Mouse (Mus musculus) ovary, postnatal 10 days (tissue): ENCODE results near the gene Aimp2.

Source experiments
- DNase-seq: peaks from one replicate; pipeline ENCODE4 v3.0.0; 2022; ENCODE audit warnings: low spot score

Gene Aimp2

DNA sequence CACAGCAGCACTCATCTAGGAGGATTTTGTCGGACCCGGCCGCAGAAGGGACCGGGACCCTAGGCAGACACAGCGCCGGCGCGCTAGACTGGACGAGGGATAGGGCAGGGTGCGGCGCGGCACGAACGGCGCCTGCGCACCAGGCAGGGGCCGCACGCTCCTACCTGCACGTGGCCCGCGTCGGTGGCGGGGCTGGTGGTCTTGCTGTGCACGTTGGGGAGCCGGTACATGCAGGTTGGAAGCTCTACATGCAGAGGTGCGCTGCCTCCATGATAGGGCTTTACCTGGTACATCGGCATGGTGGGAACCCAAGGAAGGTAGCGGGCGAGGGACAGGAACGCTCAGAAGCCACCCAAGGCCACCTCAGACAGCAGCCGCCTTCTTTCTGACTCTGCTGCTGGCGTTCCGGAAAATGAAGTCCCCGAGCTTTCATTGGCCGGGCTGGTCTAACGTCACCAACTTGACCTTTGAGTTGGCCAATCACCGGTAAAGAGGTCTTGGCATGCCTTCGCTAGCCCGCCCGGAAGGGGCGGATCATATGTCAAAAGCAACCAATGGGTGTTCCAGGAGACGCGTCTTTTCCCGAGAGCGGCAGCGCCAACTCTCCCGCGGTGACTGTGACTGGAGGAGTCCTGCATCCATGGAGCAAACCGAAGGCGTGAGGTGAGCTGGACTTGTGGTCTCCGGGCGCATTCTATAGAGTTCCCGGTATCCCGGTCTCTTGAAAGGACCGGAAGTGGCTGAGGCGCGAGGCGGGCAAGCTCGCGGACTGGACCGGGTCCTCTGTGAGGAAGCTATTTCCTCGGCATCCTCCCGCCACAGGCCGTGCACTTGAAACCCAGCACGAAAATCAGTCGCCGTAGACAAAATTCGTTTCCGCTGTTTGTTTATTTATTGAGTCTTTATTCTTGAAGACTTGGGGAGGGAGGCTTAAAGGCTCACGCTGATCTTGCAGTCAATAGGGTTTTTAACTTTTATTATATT is at the start of gene Aimp2, which contains the start of gene Pms2:
TSS of gene Aimp2 (minus strand) at position 431 of the 984 bp plus-strand sequence.
TSS of gene Pms2 (plus strand) at position 548 of the 984 bp plus-strand sequence.
- peak; percentile 86 for DNase-seq

DNA sequence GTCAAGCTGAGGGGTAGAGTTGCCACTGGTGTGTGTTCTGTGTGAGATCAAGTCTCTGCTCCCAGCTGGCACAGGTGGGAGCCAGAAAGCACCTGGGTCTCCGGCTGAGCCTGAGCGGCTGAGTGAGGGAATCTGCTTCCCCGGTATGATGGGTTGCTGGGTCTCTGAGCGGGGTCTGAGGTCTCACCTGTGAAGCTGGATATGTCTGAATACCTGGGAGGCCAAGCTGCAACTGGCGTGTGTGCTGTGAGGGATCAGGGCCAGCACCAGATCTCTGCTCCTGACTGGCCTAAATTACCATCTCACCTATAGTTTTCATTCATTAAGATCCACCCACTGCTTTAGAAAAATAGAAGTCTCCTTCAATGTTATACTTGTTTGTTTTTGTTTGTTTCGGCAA is 47.5 kb upstream of the Aimp2 start:
- DNase-seq = no peak

DNA sequence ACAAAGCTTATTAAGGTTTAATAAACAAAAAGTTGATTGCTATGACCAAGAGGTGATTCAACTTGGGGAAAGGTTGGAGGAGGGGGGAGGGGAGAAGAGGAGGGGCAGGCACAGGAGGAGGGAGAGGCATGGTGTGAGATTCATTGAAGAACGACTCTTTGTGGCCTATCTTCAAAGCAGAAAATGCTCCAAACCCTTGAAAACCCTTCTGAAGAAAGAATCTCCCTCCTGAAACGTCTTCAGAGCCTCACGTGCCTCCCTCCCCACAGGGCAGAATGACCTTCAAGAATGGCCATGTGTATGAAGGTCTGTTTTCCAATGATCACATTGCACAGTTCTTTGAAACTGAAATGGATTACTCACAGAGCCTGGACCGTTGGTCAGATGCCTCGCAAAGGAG is 40.4 kb upstream of the Aimp2 start:
- DNase-seq = no peak

DNA sequence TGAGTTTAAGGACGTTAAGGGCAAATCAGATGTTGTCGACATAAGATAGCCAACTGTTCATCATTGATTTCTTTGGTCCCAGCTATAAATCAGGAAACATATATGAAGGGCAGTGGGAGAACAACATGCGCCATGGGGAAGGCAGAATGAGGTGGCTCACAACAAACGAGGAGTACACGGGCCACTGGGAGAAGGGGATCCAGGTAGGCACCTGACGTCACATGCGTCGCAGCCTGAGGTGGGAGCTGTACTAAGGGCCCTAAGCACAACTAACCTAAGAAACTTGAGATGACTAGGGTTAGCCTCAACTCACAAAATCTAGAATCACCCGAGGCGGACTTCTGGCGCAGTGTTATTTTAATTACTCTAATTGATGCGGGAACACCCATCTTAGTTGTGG is 38.7 kb upstream of the Aimp2 start:
- no peak for DNase-seq

DNA sequence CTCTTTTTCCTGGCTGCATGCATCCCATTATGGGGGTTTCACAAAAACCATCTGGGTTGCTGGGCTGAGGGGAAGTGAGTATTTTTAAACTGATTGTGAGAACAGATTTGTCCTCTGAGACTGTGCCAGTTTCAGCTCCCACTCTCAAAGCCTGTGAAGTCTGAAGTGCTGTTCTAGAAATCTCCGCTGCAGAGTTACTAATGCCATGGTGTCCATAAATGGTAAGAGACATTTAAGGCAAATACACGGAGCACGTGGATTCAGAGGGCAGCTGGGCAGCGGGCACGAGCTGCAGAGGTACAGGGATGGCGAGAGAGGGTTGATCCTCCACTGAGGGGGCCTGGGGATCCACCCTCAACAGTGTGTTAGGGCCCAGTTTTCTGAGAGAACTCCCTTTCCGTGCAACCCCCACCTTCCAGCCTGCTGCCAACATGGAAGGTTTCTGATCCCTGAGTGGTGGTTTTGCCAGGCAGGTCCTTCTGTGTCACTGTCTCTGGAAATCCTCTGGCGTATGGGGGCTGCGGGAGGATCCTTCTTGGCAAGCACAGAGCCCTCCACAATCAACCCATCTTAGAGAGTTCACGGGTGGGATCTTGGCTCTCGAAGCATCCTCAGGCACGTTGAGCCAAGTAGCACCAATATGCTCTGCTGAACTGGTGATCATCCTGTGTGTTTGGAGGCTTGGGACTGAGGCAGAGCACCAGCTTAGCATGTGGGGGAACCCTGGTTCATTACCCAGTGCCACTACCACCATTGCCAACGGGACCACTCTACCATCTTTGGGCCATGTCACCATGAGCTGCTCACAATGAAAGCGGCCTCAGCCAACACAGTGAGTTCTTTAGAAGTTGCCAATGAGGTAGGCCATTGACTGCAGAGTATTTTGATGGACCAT is 33.8 kb upstream of the Aimp2 start:
- no peak for DNase-seq

DNA sequence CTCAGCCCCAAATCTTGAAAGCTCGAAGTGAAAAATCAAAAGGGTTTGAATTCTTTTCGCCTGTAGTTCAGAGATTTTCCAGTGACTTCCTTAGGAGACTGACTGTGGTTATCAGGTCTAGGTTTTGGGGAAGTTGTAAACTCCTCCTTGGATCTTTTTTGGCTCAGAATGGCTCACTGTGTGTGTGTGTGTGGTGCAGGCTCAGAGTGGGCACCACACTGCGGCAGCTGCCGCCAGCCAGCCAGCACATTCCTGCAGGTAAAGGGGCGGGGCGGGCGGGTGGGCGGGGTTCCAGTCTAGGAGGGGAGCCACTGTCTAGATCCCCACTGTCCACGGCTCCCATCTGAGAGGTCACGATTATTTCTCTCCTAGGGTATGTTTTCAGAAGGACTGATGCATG is 31.9 kb upstream of the Aimp2 start:
- no peak for DNase-seq

DNA sequence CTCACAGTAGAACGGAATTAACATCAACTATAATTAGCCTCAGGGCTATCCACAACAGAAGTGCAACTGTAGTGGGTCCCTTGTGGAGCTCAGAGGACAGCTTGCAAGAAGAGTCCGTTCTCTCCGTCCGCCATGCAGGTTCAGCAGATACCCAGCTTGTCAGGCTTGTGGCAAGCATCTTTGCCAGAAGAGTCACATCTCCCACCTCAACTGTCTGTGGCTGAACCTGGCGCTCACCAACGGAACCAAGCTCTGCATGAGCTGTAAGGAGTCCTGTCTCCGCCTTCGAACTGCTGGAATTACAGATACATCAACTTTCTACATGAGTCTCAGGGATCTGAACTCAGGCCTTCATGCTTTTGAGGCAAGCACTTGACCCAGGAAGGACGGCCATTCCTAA is 26.5 kb upstream of the Aimp2 start:
- no peak for DNase-seq

DNA sequence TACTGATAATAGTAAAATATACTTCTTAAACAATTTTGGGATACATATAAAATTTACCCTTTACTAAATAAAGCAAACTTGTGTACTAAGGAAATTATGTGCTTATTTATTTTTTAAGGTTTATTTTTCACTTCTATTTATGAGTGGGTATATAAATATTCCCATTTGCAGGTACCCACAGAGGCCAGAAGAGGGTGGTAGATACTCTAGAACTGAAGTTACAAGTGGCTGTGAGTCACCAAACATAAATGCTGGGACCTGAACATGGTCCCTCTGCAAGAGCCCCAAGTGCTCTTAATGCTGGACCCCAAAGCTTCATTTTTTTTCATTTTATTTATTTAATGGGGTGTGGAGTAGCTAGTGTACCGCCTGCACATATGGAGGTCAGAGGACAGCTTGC is 24.2 kb upstream of the Aimp2 start:
- no peak for DNase-seq

DNA sequence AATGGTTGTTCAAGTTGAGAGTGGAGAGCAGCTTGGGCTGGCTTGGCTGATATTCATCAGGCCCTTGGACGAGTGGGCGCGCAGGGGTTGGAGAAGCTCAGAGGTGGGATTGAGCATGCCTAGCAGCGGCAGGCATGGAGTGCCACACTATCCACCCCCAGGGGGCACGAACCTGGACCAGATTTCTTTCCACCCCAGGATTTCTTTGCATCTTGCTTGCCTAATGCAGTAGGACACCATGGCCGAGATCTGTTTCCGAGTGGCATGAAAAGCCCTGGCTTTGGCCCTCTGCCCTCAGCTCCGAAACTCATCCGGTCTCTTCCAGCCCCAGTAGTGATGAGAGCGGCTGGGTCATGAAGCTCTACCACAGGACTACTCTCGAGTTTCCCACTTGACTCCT is 23.8 kb upstream of the Aimp2 start:
- no peak for DNase-seq

DNA sequence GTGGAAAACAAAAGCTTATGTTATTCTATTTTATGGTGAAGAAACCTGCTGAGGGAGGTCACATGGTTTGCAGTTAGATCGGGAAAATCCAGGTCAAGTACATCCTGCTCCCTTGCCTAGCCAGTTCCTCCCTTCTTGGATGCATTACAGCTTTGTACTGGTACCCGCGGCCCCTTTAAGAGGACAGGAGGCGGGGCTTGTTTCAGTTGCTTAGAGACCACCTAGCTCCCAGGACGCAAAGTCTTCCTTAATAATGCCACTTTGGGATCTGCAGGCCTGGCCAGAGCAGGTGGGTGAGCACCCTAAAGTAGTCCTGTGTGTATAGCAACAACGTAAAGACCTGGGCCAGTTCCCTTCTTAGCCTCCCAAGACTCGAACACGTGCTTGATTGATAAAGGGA is 23.2 kb upstream of the Aimp2 start, which contains the start of gene Rsph10b:
TSS of gene Rsph10b (plus strand) at position 205 of the 400 bp plus-strand sequence.
- DNase-seq = no peak

DNA sequence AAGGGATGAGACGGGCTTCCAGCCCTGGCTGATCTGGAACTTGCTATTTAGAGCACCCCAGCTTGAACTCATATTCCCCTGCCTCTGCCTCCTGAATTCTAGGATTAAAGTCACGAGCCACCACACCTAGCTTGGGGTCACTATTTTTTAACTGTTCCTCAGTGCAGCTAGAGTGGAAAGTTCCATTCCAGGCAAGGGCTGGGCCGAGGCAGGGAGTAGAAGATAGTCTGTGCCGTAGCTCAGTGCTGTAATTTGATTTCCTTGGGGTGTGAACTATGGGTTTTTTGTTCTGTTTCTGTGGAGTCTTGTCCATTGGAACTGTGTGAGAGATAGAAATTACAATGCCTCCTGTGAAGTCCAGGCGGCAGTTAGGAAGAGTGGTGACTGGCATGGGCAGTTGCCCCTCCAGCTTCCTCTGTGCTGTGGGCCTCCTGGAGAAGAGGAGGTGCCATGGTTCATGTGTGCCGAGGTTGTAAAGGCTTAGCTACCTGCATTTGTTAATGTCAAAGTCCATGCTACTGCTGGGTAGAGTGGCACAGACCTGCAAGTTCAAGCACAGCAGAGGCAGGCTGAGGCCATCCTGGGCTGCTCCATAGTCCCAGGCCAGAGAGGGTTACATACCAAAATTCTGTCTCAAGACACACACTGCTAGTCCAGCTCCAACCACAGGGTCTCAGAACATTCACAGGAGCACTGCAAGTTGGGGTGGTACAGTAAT is 22.4 kb upstream of the Aimp2 start:
- no peak for DNase-seq

DNA sequence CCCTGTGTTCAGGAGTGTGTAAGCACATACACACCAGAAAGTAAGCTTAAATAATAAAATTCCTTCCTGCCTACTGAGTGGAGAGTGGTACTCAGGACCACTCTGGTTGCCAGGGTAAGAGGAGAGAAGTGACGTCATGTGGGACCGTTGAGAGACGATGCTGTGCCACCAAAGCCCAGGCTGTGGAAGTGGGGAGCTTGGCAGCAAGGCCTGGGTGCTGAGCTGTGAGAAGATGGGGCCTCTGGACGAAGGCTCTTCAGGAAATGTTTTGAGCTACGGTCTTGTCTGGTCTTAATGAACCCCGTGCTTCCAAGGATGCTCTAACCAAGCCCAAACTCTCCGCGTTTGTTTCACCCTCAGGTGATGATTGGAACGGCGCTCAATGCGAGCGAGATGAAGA is 21.0 kb upstream of the Aimp2 start:
- no peak for DNase-seq

DNA sequence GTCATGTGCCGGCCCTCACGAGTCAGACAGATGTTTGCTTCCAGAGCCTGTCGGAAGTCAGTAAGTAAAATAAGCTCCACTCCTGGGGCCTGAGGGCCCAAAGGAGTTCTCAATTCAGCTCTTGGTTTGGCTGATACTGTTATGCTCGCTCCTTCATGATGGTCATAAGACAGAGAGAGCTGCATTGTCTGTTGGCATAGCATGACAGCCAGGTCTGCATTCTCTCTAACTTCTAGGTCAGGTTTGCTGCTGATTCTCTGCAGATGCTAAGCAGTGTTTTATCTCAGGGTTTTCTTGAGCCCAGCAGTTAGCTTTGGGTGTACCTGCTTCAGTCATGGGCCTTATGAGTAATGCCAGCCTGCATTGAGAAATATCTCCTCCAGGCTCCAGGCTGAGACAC is 19.6 kb upstream of the Aimp2 start:
- DNase-seq = no peak

DNA sequence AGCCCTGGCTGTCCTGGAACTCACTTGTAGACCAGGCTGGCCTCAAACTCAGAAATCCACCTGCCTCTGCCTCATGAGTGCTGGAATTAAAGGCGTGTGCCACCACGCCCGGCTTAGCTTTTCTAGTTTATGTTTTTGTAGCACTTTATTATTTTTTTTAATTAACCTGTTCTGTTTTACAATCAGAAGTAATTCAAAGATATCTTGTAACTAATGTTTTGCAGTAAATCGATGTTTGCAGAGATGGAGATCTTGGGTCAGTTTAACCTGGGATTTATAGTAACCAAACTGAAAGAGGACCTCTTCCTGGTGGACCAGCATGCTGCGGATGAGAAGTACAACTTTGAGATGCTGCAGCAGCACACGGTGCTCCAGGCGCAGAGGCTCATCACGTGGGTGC is 18.2 kb upstream of the Aimp2 start, which contains the start of gene Gm42421:
TSS of gene Gm42421 (plus strand) at position 301 of the 400 bp plus-strand sequence.
- no peak for DNase-seq

DNA sequence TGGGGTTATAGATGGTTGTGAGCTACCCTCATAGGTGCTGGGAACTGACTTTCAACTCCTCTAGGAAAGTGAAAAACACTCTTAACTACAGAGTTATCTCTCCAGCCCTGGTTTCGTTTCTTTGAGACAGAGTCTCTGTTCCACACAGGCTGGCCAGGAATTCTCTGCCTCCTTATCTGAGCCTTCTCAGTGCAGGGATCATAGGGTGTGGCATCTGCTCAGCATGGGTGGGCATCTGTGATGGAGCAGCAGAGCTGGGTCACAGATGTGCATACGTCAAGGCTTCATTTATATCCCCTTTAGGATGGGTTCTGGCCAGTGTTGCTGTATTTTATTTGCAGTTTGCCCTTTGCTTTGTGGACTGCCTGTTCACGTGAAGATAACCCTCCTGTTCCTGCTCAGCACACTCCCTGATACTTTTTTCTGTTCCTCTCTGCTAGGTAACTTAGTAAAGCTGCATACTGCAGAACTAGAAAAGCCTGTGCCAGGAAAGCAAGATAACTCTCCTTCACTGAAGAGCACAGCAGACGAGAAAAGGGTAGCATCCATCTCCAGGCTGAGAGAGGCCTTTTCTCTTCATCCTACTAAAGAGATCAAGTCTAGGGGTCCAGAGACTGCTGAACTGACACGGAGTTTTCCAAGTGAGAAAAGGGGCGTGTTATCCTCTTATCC is 15.3 kb upstream of the Aimp2 start:
- no peak for DNase-seq

DNA sequence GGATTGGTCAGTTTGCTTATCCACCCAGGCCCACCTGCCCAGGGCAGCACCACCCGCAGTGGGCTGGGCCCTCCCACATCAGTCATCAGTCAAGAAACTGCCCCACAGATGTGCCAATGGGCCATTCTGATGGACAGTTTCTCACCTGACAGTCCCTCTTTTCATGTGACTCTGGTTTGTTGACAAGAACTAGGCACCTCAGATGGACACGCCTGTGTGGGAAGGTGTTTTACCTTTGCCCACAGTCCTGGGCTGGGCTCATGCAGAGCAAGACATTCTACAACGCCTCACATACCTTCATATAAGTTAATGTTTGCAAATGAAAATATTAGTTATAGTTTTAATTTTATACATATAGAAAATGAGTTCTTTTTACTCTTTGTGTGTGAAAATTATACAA is 8.5 kb upstream of the Aimp2 start:
- no peak for DNase-seq

DNA sequence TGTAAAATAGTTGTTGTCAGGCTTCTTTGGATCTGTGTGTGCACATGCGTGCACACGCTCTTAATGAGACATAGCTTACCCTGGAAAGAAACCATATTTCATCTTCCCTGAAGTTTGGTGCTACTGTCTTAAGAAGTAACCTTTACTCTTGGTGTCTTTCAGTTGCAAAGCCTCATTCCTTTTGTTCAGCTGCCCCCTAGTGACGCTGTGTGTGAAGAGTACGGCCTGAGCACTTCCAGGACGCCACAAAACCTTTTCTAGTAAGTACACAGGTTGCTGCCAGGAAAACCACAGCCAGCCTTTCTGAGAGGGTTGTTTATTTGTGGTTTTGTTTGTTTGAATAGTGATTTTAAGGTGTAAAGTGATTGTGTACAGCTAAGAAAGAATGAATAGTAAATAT is 7.8 kb upstream of the Aimp2 start:
- DNase-seq = no peak

DNA sequence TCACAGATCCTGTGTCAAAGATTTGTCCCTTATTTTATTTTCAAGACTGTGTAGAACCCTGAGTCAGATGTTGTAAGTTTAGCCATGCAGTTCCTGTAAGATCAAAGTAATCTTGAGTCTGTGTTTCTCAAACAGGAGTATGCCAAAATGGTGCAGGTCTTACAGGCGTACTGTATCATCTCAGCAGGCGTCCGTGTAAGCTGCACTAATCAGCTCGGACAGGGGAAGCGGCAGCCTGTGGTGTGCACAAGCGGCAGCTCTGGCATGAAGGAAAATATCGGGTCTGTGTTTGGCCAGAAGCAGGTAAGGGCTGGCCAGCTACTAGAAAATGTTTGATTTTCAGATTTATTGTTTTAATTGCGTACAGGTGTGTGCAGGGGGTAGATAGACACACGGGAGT is 6.6 kb upstream of the Aimp2 start:
- no peak for DNase-seq

DNA sequence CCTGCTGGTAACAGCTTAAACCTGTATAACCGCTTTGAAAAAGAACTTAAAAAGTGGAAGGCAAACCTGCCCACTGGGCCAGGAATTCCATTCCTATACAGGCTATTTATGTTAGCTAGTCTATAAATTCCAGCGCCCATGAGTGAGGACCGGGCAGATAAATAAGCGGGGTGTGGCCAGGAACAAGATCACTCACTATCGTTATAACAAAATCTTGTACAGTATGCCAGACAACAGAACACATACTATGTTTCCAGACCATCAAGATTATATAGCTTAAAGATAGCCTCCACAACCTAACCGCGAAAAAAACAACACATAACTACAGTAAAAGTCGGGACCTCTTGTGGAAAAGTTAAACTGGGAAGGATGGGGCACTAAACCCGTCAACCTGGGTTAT is 721 bp downstream of the Aimp2 start:
- DNase-seq = no peak

DNA sequence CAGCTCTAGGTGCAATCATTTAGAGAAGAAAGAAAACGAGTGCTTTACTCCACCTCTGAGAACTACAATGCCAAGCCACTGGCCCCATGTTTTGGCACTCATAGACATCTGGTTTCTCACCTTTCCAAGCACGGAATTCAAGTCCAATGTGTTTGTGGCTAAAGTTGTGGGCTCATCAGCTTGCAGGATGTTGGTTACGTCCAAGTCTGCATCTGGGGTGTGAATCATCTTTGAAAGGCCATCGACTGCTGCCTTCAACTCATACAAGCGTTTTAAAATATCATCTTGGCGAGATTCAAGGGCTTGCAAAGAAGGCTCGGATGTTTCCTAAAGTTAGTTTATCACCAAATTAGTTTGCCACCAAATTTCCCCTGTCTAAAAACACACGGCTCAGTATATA is 3.2 kb downstream of the Aimp2 start:
- DNase-seq = no peak

DNA sequence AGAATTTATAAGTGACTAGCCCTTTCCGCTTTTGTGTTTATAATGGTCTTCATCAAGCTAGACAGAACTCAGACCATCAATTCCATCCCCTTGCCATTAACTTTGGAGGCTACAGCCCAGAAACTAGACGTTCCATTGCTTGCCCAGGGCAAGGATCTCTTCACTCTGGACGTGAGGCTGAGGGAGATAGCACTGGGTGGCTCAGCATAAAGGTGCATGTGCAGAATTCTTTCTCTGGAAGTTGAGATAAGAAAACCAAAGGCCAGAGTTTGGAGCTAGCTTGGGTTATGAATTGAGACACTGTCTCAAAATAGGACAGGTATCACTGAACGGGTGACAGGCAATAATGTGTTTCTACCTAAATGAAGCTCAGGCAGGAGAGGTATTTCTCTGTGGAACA is 5.8 kb downstream of the Aimp2 start:
- DNase-seq = no peak
